Mouse (Mus musculus) ZHBTc4 (cell line): Measurements from ENCODE around the gene Gp1bb.
A peak's percentile ranks its signal among the peaks of the same experiment; 100 is the strongest.

ENCODE experiments used
- DNase-seq: peaks from one replicate; pipeline ENCODE4 v3.0.0-alpha.2; 2011; ENCODE audit warnings: low read depth, low spot score

Gp1bb gene

DNA sequence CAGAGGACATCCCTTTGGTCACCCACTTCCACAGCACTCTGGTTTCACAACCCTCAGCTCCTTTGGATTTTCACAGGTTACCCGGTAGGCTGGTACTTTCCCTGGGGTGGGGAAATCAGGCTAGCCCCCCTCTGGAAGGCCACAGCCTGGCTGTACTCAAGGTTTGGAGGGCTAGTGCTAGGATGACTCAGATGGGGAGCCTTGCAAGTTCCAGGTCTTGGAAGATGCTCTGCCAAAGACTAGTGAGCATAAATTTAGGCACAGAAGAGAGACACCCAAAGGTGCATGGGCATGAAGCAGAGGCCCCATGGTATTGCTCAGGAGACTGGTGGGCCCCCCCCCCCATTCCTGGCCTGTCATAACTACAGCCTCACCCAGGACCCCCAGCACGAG lies 6.7 kb upstream of the Gp1bb start:
- DNase-seq, result no peak

DNA sequence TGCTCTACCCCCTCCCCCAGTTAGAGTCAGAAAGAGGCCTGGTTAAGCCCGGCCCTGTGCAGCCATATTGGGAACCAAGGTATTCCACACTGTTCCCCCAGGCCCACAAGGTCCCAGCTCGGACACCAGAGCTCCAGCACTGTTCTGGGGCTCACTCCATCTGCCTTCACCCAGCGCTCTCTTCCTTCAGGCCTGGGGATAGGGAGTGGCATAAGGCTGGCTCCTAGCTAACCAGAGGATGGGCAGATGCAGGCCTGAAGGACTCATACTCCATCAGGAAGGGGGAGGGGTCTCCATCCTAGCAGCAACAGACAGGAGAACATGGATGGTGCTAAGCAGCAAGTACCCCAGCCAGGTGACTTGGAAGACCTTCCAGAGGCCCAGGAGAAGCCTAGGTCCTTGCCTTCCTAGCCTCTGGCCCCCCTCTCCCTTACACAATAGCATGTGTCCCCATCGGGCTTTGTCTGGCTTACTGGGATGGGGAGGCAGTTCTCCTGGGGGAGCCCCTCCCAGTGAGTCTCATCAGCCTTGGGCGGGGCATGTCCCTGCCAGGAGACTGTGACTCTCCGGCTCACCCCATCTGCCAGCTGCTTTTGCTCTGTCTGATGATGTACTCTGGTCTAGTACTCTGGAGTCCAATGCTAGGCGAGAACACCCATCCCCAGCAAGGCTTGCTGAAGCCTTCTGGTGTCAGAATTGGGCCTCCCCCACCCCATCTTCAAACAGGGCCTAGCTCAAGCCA lies 6.2 kb upstream of the Gp1bb start:
- no peak for DNase-seq

DNA sequence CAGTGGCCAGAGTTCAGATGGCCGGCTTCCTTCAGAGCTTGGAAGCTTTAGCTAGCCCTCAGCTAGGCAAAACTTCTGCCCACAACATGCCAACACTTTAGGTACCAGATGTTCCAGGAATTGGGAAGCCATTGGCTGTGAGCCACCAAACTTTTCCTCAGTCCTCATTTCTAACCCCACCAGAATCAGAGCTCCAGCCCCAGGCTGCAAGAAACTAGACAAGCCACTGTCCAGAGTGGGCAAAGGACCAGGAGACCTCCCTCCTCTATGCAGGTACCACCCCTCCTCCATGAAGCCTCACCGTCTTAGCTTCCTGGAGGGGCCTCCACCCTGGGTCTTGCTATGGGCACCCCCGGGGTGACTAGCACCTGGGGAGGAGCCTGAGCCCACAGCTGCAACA lies 5.0 kb upstream of the Gp1bb start:
- no peak for DNase-seq

DNA sequence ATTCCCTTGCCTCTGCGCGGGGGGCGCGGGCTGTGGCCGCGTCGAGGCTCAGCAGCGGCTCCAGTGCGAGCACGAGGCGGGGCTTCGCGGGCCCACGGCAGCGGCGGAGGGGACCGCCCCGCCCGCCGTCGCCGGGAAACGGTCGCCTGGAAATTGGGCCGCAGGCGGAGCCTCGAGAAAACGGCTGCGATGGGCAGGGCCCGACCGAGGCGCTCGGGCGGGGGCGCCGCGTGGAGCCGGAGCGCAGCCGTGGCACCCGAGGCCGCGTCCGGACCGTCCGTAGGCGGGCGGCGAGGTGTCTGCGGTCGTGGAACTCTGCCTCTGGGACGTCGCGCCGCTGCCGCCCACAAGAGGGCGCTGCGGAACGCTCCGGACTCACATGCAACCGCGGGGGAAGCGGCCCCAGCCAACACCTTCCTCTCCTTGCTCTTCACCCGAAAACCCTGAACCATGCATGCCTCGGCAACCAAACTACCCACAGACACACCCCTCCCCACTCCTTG lies 4.2 kb upstream of the Gp1bb start, which contains the start of gene Gm49601:
Gene Gm49601 (minus strand): TSS at position 52 of the 503 bp plus-strand sequence.
- peak; percentile 95 for DNase-seq

GRCm38 (mm10) chr16:18625791-18626311 lies 3.6 kb upstream of the Gp1bb start:
- peak; percentile 22 for DNase-seq

DNA sequence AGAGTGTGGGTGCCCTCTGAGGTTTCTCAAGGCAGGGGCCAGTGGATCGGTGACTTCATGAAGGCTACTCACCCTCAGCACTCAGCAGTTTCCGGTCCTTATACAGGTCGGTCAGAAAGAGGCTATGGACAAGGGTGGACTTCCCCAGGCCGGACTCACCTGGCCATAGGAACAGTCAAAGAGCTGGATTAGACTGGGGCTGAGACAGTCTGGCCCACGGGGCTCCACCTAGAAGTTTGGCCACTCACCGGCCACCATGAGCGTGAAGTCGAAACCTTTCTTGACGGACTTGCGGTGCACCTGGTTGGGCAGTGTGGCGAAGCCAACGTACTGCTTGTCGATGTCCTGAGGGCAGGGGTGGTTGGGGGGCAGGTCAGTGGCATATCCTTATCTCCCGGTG lies 2.9 kb upstream of the Gp1bb start:
- DNase-seq, result no peak

GRCm38 (mm10) chr16:18624641-18625040 lies 2.4 kb upstream of the Gp1bb start:
- DNase-seq, result no peak

DNA sequence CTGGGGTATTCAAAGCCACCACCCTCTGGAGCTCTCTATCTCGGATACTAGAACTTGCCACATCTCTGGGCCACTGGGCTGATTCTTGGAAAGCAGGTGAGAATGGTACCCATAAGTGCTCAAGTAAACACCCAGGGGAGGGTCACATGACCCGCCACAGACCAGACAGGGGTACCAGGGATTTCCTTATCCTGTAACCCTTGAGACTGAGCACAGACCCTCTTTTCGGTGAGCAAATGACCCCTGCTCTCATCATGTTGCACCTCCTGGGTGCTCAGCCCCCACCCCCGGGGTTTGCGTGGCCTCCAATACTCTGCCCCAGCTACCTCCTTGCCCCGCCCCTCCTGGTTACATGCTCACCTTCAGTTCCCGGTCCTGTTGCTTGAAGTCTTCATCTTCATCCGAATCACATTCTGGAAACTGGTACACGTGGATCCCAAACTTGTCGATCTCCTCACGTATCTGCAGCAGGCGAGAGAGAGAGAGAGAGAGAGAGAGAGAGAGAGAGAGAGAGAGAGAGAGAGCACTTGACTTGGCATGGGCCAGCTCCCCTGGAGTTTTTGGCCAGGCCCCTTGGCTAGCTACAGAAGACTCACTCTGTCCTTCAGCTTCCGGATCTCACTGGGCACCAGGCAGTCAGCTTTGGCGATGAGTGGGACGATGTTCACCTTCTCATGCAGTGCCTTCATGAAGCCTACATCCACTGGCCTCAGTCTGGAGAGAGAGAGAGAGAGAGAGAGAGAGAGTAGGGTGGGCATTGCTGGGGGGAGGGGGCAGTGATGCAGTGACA lies 1.7 kb upstream of the Gp1bb start:
- DNase-seq, result no peak

GRCm38 (mm10) chr16:18622916-18623750 lies 930 bp upstream of the Gp1bb start:
- peak; percentile 41 for DNase-seq

GRCm38 (mm10) chr16:18621362-18622001 lies 721 bp downstream of the Gp1bb start:
- DNase-seq, result peak; percentile 64

- peak; percentile 88 for DNase-seq
These were observed 1.4 kb downstream of the Gp1bb start for GRCm38 (mm10) chr16:18620601-18621361.

- no peak for DNase-seq
These were observed 2.0 kb downstream of the Gp1bb start for GRCm38 (mm10) chr16:18620201-18620600.

DNA sequence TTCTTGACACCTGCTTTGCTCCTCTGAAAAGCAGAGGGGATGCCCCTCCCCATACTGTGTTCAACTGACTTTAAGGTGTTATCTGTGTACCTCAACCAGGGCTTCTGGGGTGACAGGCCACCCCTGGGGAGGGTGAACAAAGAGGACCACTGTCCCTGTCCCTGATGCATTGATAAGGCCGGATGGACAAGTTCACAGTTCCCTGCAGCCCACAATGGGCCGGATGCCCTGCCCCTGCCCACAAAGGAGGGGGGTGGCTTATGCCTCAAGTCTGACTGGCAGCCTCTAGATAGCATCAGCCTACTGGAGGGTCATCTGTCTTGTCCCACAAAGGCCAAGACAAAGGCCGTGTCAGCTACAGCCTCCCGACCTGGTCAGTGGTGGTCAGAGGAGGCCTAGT lies 3.1 kb downstream of the Gp1bb start:
- DNase-seq, result no peak

DNA sequence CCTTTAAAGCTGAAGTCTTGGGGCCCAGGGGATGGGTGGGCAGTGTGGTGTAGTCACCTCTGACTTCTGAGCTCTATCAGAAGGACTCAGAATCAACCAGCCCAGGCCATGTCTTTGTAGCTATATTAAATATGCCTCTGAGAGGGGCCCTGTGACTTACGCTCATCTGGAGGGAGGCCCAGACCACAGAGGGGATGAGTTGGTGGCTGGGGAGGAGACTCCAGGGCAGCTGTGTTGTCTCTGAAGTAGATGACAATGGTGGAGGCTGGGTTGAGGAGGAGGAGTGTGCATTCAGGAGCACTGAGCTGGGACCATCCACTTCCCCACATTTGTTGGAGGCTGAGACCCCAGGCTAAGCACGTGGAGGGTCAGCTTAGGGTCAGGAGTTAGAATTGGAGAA lies 3.9 kb downstream of the Gp1bb start:
- no peak for DNase-seq

GRCm38 (mm10) chr16:18617370-18618065 lies 4.7 kb downstream of the Gp1bb start:
- DNase-seq, result peak; percentile 92

DNA sequence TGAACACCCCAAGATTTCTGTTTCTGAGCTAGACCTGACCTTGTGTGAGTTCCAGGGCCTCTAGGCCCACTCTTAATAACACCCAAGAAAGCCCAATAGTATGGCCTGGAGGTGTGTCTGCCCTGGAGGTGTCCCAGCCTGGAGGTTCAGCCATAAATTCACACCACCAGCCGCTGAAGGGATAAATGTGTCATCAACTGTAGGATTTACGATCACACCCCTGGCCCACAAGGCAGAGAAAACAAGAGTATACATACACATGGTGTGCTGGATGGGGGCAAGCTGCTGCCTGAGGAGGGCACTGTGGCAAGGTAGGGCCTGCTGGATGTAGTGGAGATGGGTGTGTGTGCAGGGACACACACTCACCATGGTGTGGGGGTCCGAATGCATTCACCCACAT lies 8.9 kb downstream of the Gp1bb start:
- DNase-seq, result no peak

DNA sequence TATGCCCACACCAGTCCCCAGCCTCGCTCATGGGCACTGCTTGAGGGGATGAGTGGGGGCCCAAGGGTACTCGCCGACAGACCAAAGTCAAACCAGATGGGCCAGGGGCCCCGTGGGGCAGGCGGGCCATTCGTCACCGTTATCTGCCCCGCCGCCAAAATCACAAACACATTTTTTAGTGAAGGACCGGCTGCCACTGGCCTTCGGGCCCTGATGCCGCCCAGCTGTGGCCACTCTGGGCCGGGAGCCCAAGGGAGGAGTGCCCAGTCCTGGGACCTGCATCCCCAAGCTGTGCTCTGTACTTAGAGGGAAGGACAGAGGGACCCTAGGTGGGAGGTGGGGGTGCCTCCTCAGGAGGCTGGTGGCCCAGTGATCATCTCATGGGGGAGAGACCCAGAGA lies 10.5 kb downstream of the Gp1bb start:
- no peak for DNase-seq

- no peak for DNase-seq
These were observed 13.1 kb downstream of the Gp1bb start for GRCm38 (mm10) chr16:18609099-18609498.

- peak; percentile 72 for DNase-seq
These were observed 14.0 kb downstream of the Gp1bb start for GRCm38 (mm10) chr16:18608226-18608625.

DNA sequence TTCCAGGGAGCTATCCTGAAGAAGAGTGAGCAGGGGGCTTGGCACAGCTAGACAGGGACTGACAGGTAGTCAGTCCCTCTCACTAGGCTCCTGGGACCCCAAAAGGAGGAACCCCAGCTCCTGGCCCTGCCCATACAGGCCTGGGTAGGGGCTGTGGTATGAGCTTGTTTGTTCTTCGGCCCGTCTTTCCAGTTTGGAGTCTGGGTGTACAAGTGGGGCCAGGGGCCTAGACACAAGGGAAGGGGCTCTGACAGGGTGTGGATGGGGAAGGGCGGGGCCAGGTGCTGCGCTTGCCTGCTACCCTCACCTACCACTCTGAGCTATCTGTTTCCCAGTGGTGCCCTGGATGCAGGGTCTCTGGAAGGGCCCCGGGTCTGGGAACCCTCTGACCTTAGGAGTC lies 16.5 kb downstream of the Gp1bb start:
- DNase-seq, result no peak
